Mouse (Mus musculus): ENCODE results near the gene Fign. TPM values are rescaled to one million over a fixed set of nuclear protein-coding genes. Genes with fewer than 3 reads are reported as not detected.
A peak's percentile ranks its signal among the peaks of the same experiment; 100 is the strongest.

The Fign gene
- polyA plus RNA-seq, 1 experiment from 2014 or later, result 8.3 TPM

DNA sequence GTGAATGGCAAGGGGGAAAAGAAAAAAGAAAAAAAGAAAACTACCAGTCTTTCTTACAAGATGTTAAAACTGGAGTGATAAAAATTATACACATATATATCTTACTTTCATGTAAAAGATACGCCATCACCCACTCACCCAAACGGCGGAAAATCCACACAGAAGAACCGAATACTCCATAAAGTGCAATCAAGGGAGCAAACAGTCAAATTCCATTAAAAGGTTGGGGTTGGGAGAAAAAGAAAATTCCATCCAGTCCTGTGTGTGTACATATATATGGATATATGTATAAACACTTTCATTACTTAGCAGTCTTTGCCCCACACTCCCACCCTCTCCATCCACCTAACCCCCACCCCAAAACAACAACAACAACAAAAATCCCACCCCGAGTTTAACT lies 1.7 kb downstream of the Fign start:
- Histone ChIP-seq H3K4me2 (ENCODE audit: low read length) (peak overlapping the region; percentile 39), H3K4me1 (replicated peaks; ENCODE audit: control insufficient read depth, insufficient read depth, low read length) (peaks cover 14% of the 10 kb centered on the region), H3K9ac (replicated peaks; ENCODE audit: low read depth, low read length) (no peak overlapping the region), H3K4me3 (replicated peaks; ENCODE audit: low read length) (peak overlapping the region; percentile 31), H3K36me3 (ENCODE audit: control insufficient read depth, insufficient read depth) (no peaks in the 10 kb centered on the region), H3K27ac (ENCODE audit: low read length) (no peak overlapping the region), H3K27me3 (replicated peaks; ENCODE audit: control insufficient read depth, insufficient read depth, low read length) (peaks cover 13% of the 10 kb centered on the region), H3K9me3 (ENCODE audit: control insufficient read depth, low read length) (no peaks in the 10 kb centered on the region)
- ATAC-seq, result no peak
- WGBS, result 41% methylated on average over 5 of the region's 5 CpGs

DNA sequence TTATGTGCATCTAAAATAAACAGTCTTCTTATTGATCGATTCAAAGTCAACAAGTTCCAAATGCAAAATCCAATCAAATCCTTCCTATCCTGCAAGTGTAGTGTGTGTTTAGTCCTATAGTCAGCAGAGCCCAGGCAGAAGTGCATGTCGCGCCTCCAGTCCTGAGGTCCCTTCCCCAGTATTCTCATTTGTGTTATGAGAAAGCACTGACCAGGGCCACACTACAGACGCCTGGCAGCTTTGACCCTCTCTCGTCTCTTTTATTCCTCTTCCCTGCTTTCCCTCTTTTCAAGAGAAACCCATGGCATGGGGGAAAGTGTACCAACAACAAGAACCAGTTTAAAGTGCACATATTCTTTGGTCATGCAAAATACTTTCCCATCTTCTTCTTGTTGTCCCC lies 2.3 kb downstream of the Fign start:
- Histone ChIP-seq H3K9me3 (ENCODE audit: control insufficient read depth, low read length) (no peaks in the 10 kb centered on the region), H3K9ac (replicated peaks; ENCODE audit: low read depth, low read length) (peak overlapping the region; percentile 28; the same call in 1 of the 2 replicates), H3K27ac (ENCODE audit: low read length) (no peak overlapping the region), H3K27me3 (replicated peaks; ENCODE audit: control insufficient read depth, insufficient read depth, low read length) (peaks cover 17% of the 10 kb centered on the region), H3K4me3 (replicated peaks; ENCODE audit: low read length) (peak overlapping the region; percentile 17), H3K4me1 (replicated peaks; ENCODE audit: control insufficient read depth, insufficient read depth, low read length) (peaks cover 14% of the 10 kb centered on the region), H3K4me2 (ENCODE audit: low read length) (peak overlapping the region; percentile 38), H3K36me3 (ENCODE audit: control insufficient read depth, insufficient read depth) (no peaks in the 10 kb centered on the region)
- no peak for ATAC-seq
- 25% methylated on average over 5 of the region's 5 CpGs for WGBS

DNA sequence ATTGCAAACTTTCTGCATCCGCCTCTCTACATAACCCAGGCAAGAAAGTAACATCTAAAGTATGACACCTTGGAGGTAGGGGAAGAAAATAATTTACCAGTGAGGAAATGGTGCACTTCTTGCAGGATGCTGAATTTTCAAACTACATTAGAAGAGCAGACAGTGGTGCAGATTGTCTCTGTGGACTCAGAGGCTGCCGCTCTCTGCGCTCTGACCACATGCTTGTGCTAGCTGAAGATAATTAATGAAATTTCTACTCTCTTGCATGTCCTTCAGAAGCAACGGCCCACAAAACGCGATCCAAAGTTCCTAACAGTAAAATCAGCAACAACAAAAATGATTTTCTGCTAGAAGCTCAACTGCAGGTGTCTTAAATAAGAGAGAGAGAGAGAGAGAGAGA lies 4.8 kb downstream of the Fign start:
- Histone ChIP-seq H3K9me3 (ENCODE audit: control insufficient read depth, low read length) (no peaks in the 10 kb centered on the region), H3K4me3 (replicated peaks; ENCODE audit: low read length) (no peak overlapping the region), H3K4me2 (ENCODE audit: low read length) (peak overlapping the region; percentile 6; the same call in 1 of the 2 replicates), H3K27me3 (replicated peaks; ENCODE audit: control insufficient read depth, insufficient read depth, low read length) (peaks cover 17% of the 10 kb centered on the region), H3K36me3 (ENCODE audit: control insufficient read depth, insufficient read depth) (no peaks in the 10 kb centered on the region), H3K9ac (replicated peaks; ENCODE audit: low read depth, low read length) (no peak overlapping the region), H3K4me1 (replicated peaks; ENCODE audit: control insufficient read depth, insufficient read depth, low read length) (peaks cover 7% of the 10 kb centered on the region; the same call in 1 of the 2 replicates), H3K27ac (ENCODE audit: low read length) (no peak overlapping the region)
- 73% methylated on average over 6 of the region's 6 CpGs for WGBS
- ATAC-seq, result no peak

DNA sequence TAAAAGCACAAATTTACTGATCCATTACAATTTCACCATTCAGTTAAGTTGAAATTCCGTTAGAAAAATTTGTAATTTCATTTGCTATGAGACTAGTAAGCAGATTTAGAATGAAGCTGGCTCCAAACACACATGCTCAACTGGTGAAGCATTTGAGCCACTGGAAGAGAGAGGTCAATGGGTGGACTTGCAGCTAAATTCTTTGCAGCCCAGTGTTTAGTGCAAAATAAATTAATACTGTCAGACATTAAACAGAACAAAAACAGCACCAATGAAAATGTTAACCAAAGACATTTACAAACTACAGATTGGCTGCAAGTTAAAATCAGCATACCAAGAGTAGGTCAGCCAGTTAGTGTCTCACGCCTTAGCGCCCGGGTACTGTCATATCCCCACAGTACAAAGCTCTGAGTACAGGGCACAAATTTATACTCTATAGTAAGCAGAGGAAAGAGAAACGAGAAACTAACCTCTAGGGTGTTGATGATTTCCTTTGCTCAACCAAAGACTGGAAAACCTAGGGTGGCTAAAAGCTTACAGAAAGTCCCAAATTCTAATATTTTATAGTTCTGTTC lies 13.9 kb downstream of the Fign start:
- 82% methylated on average over 5 of the region's 5 CpGs for WGBS
- no peak overlapping the region for H3K4me3 ChIP-seq (replicated peaks; ENCODE audit: low read length)
- H3K9ac ChIP-seq (replicated peaks; ENCODE audit: low read depth, low read length), result no peak overlapping the region
- no peak overlapping the region for H3K27ac ChIP-seq (ENCODE audit: low read length)
- H3K36me3 ChIP-seq (ENCODE audit: control insufficient read depth, insufficient read depth), result no peaks in the 10 kb centered on the region
- no peak for ATAC-seq
- peaks cover 14% of the 10 kb centered on the region for H3K4me1 ChIP-seq (replicated peaks; ENCODE audit: control insufficient read depth, insufficient read depth, low read length)
- H3K4me2 ChIP-seq (ENCODE audit: low read length), result no peak overlapping the region
- no peaks in the 10 kb centered on the region for H3K9me3 ChIP-seq (ENCODE audit: control insufficient read depth, low read length)
- H3K27me3 ChIP-seq (replicated peaks; ENCODE audit: control insufficient read depth, insufficient read depth, low read length), result 0 out of 2 replicates have a peak, but pooled peaks cover 3% of the 10 kb centered on the region

DNA sequence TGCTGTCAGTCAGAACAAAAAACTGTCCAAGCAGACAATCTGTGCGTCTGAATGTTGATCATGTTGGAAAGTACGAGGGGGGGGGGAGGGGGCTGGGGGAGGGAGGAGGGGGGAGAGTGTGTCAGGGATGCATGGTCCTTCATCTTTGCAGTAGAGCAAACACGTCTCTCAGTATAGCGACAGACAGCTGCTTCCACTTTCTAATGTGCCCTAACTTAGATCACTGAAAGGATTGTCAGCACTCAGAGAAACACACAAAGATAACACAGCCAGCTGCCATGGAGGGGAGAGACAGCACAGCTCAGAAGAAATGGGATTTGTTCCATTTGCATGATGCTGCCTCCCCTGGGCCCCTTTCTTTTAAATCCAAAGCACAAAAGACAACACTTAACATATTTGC lies 18.1 kb downstream of the Fign start:
- no peak overlapping the region for H3K9ac ChIP-seq (replicated peaks; ENCODE audit: low read depth, low read length)
- ATAC-seq, result peak; percentile 81
- H3K4me2 ChIP-seq (ENCODE audit: low read length), result no peak overlapping the region
- peaks cover 38% of the 10 kb centered on the region for H3K4me1 ChIP-seq (replicated peaks; ENCODE audit: control insufficient read depth, insufficient read depth, low read length)
- no peaks in the 10 kb centered on the region for H3K36me3 ChIP-seq (ENCODE audit: control insufficient read depth, insufficient read depth)
- H3K27me3 ChIP-seq (replicated peaks; ENCODE audit: control insufficient read depth, insufficient read depth, low read length), result peaks cover 9% of the 10 kb centered on the region; the same call in 1 of the 2 replicates
- 3% methylated on average over 4 of the region's 4 CpGs for WGBS
- H3K4me3 ChIP-seq (replicated peaks; ENCODE audit: low read length), result no peak overlapping the region
- no peaks in the 10 kb centered on the region for H3K9me3 ChIP-seq (ENCODE audit: control insufficient read depth, low read length)
- H3K27ac ChIP-seq (ENCODE audit: low read length), result no peak overlapping the region

DNA sequence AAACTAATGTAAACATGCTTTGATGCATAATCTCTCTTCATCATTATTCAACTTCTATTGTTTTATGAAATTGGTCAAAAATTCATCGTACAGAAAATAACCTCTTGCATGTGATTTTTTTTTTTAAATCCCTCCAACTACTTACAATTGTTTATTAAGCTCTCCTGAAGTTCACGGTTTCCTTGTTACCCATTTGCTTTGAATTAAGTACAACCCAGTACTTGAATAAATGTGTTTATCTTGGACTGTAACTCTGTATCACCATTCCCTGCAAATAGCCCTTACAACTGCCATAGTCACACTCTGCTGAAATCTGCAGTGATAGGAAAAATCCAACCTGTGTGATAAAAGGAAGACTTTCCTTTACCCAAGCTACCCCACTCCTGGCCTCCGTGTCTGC lies 19.3 kb downstream of the Fign start:
- no peak for ATAC-seq
- H3K4me1 ChIP-seq (replicated peaks; ENCODE audit: control insufficient read depth, insufficient read depth, low read length), result peaks cover 40% of the 10 kb centered on the region
- H3K27me3 ChIP-seq (replicated peaks; ENCODE audit: control insufficient read depth, insufficient read depth, low read length), result peaks cover 12% of the 10 kb centered on the region; the same call in 1 of the 2 replicates
- WGBS, result 67% methylated on average over 3 of the region's 3 CpGs
- no peak overlapping the region for H3K9ac ChIP-seq (replicated peaks; ENCODE audit: low read depth, low read length)
- no peak overlapping the region for H3K4me3 ChIP-seq (replicated peaks; ENCODE audit: low read length)
- no peaks in the 10 kb centered on the region for H3K9me3 ChIP-seq (ENCODE audit: control insufficient read depth, low read length)
- H3K36me3 ChIP-seq (ENCODE audit: control insufficient read depth, insufficient read depth), result no peaks in the 10 kb centered on the region
- no peak overlapping the region for H3K4me2 ChIP-seq (ENCODE audit: low read length)
- no peak overlapping the region for H3K27ac ChIP-seq (ENCODE audit: low read length)

DNA sequence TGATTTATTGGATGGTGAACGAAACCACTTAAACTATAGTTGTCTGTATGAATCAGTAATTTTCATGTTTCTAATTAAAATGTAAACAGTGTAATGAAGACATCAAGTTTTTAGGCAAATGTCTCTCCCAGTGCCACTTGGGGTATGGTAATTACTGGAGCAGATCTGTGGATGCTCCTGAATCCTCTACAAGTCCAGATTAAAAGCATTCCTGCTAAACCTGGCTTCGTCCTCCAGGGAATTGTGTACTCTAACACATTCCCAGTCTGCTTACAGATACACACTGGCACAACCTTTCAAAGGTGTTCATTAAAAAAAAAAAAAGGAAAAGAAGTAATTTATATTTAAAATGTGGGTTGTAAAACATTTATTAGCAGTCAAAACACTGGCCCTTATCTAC lies 20.0 kb downstream of the Fign start:
- 58% methylated on average over 2 of the region's 2 CpGs for WGBS
- Histone ChIP-seq H3K36me3 (ENCODE audit: control insufficient read depth, insufficient read depth) (no peaks in the 10 kb centered on the region), H3K9me3 (ENCODE audit: control insufficient read depth, low read length) (no peaks in the 10 kb centered on the region), H3K4me3 (replicated peaks; ENCODE audit: low read length) (no peak overlapping the region), H3K27me3 (replicated peaks; ENCODE audit: control insufficient read depth, insufficient read depth, low read length) (peaks cover 8% of the 10 kb centered on the region; the same call in 1 of the 2 replicates), H3K4me1 (replicated peaks; ENCODE audit: control insufficient read depth, insufficient read depth, low read length) (peaks cover 40% of the 10 kb centered on the region), H3K4me2 (ENCODE audit: low read length) (no peak overlapping the region), H3K27ac (ENCODE audit: low read length) (no peak overlapping the region), H3K9ac (replicated peaks; ENCODE audit: low read depth, low read length) (no peak overlapping the region)
- 0 out of 2 replicates have a peak, but pooled peaks have one; percentile 2 for ATAC-seq

DNA sequence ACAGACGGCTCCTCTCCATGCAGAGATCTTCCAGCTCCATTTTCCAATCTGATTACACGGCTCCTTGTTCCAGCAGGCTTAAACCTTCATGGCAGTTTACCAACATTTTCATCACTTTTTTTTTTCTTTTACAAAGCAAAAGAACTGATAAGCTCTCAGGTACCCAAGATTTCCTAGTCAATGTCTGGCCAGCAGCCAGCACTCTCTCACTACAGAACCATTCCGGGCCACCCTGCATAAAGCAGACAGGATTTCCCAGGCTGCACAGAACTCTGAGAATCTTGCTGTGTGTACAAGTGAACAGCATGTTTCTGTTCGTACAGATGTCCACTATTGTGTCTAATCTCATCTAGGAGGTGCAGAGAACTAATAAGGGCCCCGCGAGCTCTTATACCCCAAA lies 22.0 kb downstream of the Fign start:
- Histone ChIP-seq H3K27me3 (replicated peaks; ENCODE audit: control insufficient read depth, insufficient read depth, low read length) (peaks cover 8% of the 10 kb centered on the region; the same call in 1 of the 2 replicates), H3K9me3 (ENCODE audit: control insufficient read depth, low read length) (no peaks in the 10 kb centered on the region), H3K4me2 (ENCODE audit: low read length) (peak overlapping the region; percentile 41), H3K4me1 (replicated peaks; ENCODE audit: control insufficient read depth, insufficient read depth, low read length) (peaks cover 37% of the 10 kb centered on the region), H3K27ac (ENCODE audit: low read length) (no peak overlapping the region), H3K9ac (replicated peaks; ENCODE audit: low read depth, low read length) (no peak overlapping the region), H3K4me3 (replicated peaks; ENCODE audit: low read length) (no peak overlapping the region), H3K36me3 (ENCODE audit: control insufficient read depth, insufficient read depth) (no peaks in the 10 kb centered on the region)
- 16% methylated on average over 6 of the region's 6 CpGs for WGBS
- ATAC-seq, result no peak

DNA sequence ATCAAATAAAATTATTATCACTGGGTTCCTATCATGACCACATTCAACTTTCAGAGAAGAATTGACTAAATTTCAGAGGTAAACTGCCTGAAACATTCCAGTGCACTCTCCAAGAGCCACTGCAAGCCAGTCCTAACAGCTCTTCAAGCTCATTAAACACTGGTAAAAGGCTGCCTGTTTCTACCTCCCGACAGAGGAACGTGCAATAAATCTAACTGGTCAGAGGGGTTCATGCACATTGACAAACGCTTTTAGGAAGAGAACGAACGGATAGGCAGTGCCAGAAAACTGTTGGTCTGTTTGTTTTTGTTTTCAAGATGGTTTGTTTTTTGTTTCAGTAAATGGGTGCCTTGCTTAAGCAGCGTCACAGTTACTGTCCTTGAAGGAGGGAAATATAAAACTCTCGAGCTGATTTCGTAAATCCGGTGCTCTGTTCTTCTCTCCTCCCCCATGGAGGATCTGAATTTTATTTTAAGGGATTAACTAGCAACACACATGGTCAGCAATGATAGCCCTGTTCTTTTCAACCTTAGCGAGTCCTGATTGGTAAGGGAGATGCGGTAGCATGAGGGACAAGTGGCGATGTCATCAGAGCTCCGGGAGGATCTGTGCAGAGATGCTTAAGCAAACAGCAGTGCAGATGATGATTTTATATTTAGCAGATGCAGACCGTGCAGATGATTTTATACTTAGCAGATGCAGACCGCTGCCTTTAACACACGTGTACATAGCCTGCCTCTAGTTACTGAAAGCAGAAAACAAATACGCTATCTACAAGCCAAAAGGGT lies 23.0 kb downstream of the Fign start:
- Histone ChIP-seq H3K36me3 (ENCODE audit: control insufficient read depth, insufficient read depth) (no peaks in the 10 kb centered on the region), H3K4me2 (ENCODE audit: low read length) (peak overlapping the region; percentile 41), H3K4me1 (replicated peaks; ENCODE audit: control insufficient read depth, insufficient read depth, low read length) (peaks cover 33% of the 10 kb centered on the region), H3K27ac (ENCODE audit: low read length) (no peak overlapping the region), H3K27me3 (replicated peaks; ENCODE audit: control insufficient read depth, insufficient read depth, low read length) (peaks cover 8% of the 10 kb centered on the region; the same call in 1 of the 2 replicates), H3K9me3 (ENCODE audit: control insufficient read depth, low read length) (no peaks in the 10 kb centered on the region), H3K4me3 (replicated peaks; ENCODE audit: low read length) (peak overlapping the region; percentile 18), H3K9ac (replicated peaks; ENCODE audit: low read depth, low read length) (no peak overlapping the region)
- ATAC-seq, result peak; percentile 15; the same call in 1 of the 2 replicates
- 19% methylated on average over 17 of the region's 17 CpGs for WGBS

Measured in forebrain, embryonic 16.5 days (tissue).